Mouse (Mus musculus): ENCODE measurements around the gene Slc25a48.

DNA sequence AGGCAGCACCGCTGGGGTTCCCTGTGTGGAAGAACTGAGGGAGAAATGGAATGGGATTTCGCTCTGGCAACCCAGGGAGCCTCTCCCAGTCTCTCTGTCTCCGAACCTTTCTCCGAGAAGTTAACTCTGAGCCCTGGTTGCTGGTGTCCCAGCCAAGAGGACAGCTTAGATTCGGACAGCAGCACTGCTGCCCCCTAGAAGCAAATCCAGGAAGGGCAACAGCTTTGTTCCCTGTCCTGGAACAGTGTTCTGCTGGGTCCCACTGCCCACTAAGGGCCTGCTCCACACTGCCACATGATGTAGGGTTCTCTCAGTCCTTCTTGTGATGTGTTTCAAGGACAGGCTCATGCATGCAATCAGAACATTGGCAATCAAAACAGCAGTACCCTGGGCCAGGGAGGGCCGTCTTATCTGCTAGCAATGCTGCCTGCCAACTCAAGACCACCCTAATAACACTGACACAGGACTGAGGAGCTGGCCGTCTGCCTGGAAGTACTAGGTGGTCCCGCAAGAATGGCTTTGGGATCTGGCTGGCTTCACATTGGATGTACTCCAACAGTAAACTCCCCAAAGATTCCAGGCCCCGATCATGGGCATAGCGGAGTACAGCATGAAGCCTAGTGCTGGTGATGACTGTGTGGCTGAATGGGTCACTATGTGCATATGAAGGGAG, 2.4 kb upstream of the Slc25a48 start:
- TF ChIP-seq CTCF (IDR thresholded peaks at IDR 0.05; ENCODE audit: extremely low read depth, insufficient read length, insufficient replicate concordance, low read depth, low read length) (peak; percentile 17; the same call in 1 of the 2 replicates), POLR2A (IDR thresholded peaks at IDR 0.05; ENCODE audit: low read depth, low read length) (no peak)

Data from small intestine, adult 2 months (tissue).